Mouse (Mus musculus) CH12.LX (cell line): ENCODE results near the gene Nacc2.

Source experiments
- BHLHE40 ChIP-seq: IDR thresholded peaks from 2 replicates; pipeline ENCODE4 v1.6.1; 2011; ENCODE audit warnings: mild to moderate bottlenecking, low read depth, low read length, improper control_type of control experiment
- CHD2 ChIP-seq: IDR thresholded peaks from 2 replicates; pipeline ENCODE4 v1.6.1; 2011; ENCODE audit warnings: low read length, improper control_type of control experiment
- CTCF ChIP-seq, 2 experiments: IDR thresholded peaks in 1 of 2; conservative IDR thresholded peaks in 1 of 2; 2 replicates each; pipeline ENCODE4 v1.5.1; 2011 to 2012; ENCODE audit warnings: low read depth in 2 of 2, low read length in 2 of 2, improper control_type of control experiment in 1 of 2, inconsistent platforms in 1 of 2, mild to moderate bottlenecking in 1 of 2, moderate library complexity in 1 of 2
- ELF1 ChIP-seq: IDR thresholded peaks from 2 replicates; pipeline ENCODE4 v1.6.1; 2014; ENCODE audit warnings: low read depth, mild to moderate bottlenecking, inconsistent platforms, low read length, improper control_type of control experiment
- EP300 ChIP-seq: IDR thresholded peaks from 2 replicates; pipeline ENCODE4 v1.6.1; 2011; ENCODE audit warnings: low read length, improper control_type of control experiment
- GABPA ChIP-seq: IDR thresholded peaks from 2 replicates; pipeline ENCODE4 v1.6.1; 2012; ENCODE audit warnings: low read depth, low read length, improper control_type of control experiment, inconsistent platforms; ENCODE audit not compliant: insufficient replicate concordance
- HCFC1 ChIP-seq: IDR thresholded peaks from 2 replicates; pipeline ENCODE4 v1.6.1; 2012; ENCODE audit warnings: low read depth, mild to moderate bottlenecking, inconsistent platforms, low read length, improper control_type of control experiment
- IRF4 ChIP-seq: IDR thresholded peaks from 2 replicates; pipeline ENCODE4 v1.6.1; 2014; ENCODE audit warnings: low read depth, mild to moderate bottlenecking, inconsistent platforms, low read length, improper control_type of control experiment
- POLR2AphosphoS2 ChIP-seq: IDR thresholded peaks from 2 replicates; pipeline ENCODE4 v1.6.1; 2011; ENCODE audit warnings: low read depth, low read length, improper control_type of control experiment
- USF1 ChIP-seq: IDR thresholded peaks from 2 replicates; pipeline ENCODE4 v1.6.1; 2014; ENCODE audit warnings: low read depth, mild to moderate bottlenecking, inconsistent platforms, low read length, improper control_type of control experiment
- USF2 ChIP-seq: conservative IDR thresholded peaks from 2 replicates; pipeline ENCODE4 v1.6.1; 2011; ENCODE audit warnings: low read depth, low read length, improper control_type of control experiment
- ZMIZ1 ChIP-seq: IDR thresholded peaks from 2 replicates; pipeline ENCODE4 v1.6.1; 2012; ENCODE audit warnings: low read depth, mild to moderate bottlenecking, inconsistent platforms, low read length, improper control_type of control experiment

- no peak for TF ChIP-seq IRF4
- no peak for TF ChIP-seq CTCF (conservative IDR thresholded peaks at IDR 0.05 in 1 of 2, IDR thresholded peaks at IDR 0.05 in 1 of 2; ENCODE audit: low read depth in 2 of 2, low read length in 2 of 2)
- TF ChIP-seq ZMIZ1, result no peak
- no peak for TF ChIP-seq USF2
- no peak for TF ChIP-seq HCFC1
- TF ChIP-seq BHLHE40, result no peak
- TF ChIP-seq POLR2AphosphoS2, result no peak
- TF ChIP-seq USF1, result no peak
- TF ChIP-seq CHD2, result no peak
- TF ChIP-seq ELF1, result no peak
- no peak for TF ChIP-seq EP300
- TF ChIP-seq GABPA, result no peak
Measured at GRCm38 (mm10) chr2:26041163-26041810, 81.7 kb downstream of the Nacc2 start.
